Mouse (Mus musculus): ENCODE results near the gene Slc1a2. TPM values are rescaled to one million over a fixed set of nuclear protein-coding genes. Genes with fewer than 3 reads are reported as not detected.

Slc1a2 gene
- total and polyA plus RNA-seq, 2 experiments from 2014 or later, result 18.4 to 82.0 TPM

GRCm38 (mm10) chr2:102650322-102650721, 8.1 kb upstream of the Slc1a2 start:
- H3K9ac ChIP-seq, result no peak overlapping the region
- no peak overlapping the region for H3K4me2 ChIP-seq (ENCODE audit: low read depth)
- H3K9me3 ChIP-seq (ENCODE audit: low read length), result no peaks in the 10 kb centered on the region
- H3K27me3 ChIP-seq (ENCODE audit: insufficient read depth, low read length), result no peaks in the 10 kb centered on the region
- no peak overlapping the region for H3K27ac ChIP-seq (ENCODE audit: low read depth, low read length)
- H3K36me3 ChIP-seq (ENCODE audit: insufficient read depth), result no peaks in the 10 kb centered on the region
- WGBS, result 52% methylated on average over 4 of the region's 4 CpGs
- DNase-seq (no peak), ATAC-seq (peak; percentile 51; the same call in 1 of the 2 replicates)
- H3K4me3 ChIP-seq (ENCODE audit: low read depth, low read length), result no peak overlapping the region
- peaks cover 9% of the 10 kb centered on the region; the same call in 1 of the 2 replicates for H3K4me1 ChIP-seq (ENCODE audit: insufficient read depth)
- TF ChIP-seq CTCF (IDR thresholded peaks at IDR 0.05; ENCODE audit: low read depth), result no peak

DNA sequence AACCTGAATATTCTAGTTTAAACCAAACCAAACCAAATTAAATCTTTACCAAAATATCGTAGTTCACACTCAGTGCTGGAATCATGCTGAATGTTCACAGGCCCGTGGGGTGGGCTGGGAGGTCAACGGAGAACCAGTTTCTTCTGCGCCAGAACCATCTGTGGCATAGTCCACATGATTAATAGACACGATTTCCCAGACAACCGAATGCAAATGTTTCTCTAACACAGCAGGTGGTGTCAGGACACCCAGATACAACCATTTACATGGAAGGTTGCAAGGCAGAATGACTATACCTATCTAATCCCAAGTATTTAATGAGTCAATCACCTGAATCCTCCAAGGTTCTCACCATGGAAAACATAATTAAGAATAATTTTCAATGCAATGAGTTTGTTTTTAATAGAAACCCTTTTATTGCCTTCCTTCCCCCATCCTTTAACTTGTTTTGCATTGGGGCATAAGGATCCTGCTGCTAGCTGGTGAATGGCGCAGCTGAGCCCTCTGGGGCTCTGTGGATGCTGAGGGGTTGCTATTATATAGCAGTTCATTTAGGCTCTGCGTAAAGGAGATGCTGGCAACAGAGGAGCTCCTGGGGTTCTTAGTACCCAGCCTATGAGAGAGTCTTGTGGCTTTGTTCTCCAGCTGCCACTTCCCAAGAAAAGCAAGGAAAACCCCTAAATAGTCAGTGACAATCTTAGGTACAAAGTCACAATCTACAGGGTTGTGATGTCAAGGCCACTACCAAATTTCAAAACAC, 2.3 kb upstream of the Slc1a2 start:
- DNase-seq (no peak), ATAC-seq (no peak)
- Histone ChIP-seq H3K36me3 (ENCODE audit: insufficient read depth) (no peaks in the 10 kb centered on the region), H3K9me3 (ENCODE audit: low read length) (no peaks in the 10 kb centered on the region), H3K27me3 (ENCODE audit: insufficient read depth, low read length) (no peaks in the 10 kb centered on the region), H3K27ac (ENCODE audit: low read depth, low read length) (no peak overlapping the region), H3K4me1 (ENCODE audit: insufficient read depth) (no peaks in the 10 kb centered on the region), H3K4me2 (ENCODE audit: low read depth) (no peak overlapping the region), H3K9ac (no peak overlapping the region), H3K4me3 (ENCODE audit: low read depth, low read length) (no peak overlapping the region)
- 26% methylated on average over 8 of the region's 8 CpGs for WGBS
- TF ChIP-seq CTCF (IDR thresholded peaks at IDR 0.05; ENCODE audit: low read depth), result no peak

- Histone ChIP-seq H3K27me3 (ENCODE audit: insufficient read depth, low read length) (no peaks in the 10 kb centered on the region; the same call in 1 of the 2 replicates), H3K4me1 (ENCODE audit: insufficient read depth) (peaks cover 10% of the 10 kb centered on the region), H3K4me2 (ENCODE audit: low read depth) (peak overlapping the region; percentile 88), H3K27ac (ENCODE audit: low read depth, low read length) (0 out of 2 replicates have a peak overlapping the region, but pooled peaks have one; percentile 15), H3K4me3 (ENCODE audit: low read depth, low read length) (peak overlapping the region; percentile 71; the same call in 1 of the 2 replicates), H3K9ac (peak overlapping the region; percentile 80; the same call in 1 of the 2 replicates), H3K36me3 (ENCODE audit: insufficient read depth) (no peaks in the 10 kb centered on the region), H3K9me3 (ENCODE audit: low read length) (no peaks in the 10 kb centered on the region)
- ATAC-seq (no peak), DNase-seq (no peak)
- 8% methylated on average over 7 of the region's 7 CpGs for WGBS
- no peak for TF ChIP-seq CTCF (IDR thresholded peaks at IDR 0.05; ENCODE audit: low read depth)
These were observed 733 bp upstream of the Slc1a2 start for GRCm38 (mm10) chr2:102657726-102658125.

DNA sequence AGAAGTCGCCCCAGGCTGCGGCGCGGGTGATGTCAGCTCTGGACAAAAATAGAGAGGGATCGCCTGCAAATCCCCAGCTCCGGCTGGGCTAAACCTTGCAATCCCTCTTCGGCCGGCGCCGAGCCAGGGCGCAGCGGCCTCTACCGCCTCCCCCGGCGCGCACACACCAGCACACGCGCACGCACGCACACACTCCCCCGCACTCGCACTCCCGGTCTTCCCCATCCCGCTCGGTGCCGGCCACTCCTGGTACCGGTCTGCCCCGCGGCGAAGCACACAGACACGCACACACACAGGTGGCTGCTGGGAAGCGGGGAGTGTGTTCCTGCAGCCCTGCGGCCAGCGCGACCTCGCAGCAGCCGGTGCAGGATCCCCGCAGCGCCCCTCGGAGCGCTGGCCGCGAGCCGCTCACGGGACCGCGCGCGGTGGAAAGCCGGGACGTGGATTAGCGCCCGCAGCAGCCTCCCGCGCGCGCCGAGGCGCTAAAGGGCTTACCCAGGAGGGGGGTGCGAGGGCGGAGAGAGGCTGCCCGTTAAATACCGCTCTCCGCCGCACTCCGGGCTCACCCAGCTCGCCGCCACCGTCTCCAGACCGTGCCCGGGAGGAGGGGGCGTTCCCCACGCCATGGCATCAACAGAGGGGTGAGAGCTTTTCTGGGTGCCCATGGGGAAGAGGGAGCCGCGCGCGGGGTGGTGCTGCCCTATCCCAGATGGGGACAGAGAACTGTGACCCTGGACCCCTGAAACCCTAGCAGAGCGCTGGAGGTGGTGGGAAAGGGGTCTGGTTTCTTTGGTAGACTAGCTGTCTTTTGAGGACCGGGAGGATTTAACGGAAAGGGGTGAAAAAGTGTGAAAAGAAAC, 432 bp downstream of the Slc1a2 start:
- peak overlapping the region; percentile 80 for H3K9ac ChIP-seq
- H3K4me2 ChIP-seq (ENCODE audit: low read depth), result peak overlapping the region; percentile 88
- peak; percentile 85 for DNase-seq
- H3K27me3 ChIP-seq (ENCODE audit: insufficient read depth, low read length), result no peaks in the 10 kb centered on the region; the same call in 1 of the 2 replicates
- peak overlapping the region; percentile 86 for H3K27ac ChIP-seq (ENCODE audit: low read depth, low read length)
- WGBS, result under 1% methylated on average over 80 of the region's 80 CpGs
- peak overlapping the region; percentile 71 for H3K4me3 ChIP-seq (ENCODE audit: low read depth, low read length)
- TF ChIP-seq CTCF (IDR thresholded peaks at IDR 0.05; ENCODE audit: low read depth), result peak; percentile 61
- H3K9me3 ChIP-seq (ENCODE audit: low read length), result no peaks in the 10 kb centered on the region
- no peaks in the 10 kb centered on the region for H3K36me3 ChIP-seq (ENCODE audit: insufficient read depth)
- ATAC-seq, result peak; percentile 88
- peaks cover 21% of the 10 kb centered on the region for H3K4me1 ChIP-seq (ENCODE audit: insufficient read depth)

DNA sequence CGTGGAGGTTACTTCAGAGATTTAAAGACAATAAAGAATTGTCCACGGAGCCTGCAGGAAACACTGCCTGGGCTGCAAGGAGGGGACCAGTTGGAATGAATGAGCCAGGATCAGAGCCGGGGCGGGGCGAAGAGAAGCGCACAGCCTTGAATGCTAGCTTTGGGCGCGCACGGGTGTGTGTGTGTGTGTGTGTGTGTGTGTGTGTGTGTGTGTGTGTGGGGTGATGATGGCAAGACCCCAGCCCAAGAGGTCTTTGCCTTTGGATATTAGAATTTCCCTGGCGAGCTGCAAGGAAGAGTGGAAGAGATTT, 1.0 kb downstream of the Slc1a2 start:
- TF ChIP-seq CTCF (IDR thresholded peaks at IDR 0.05; ENCODE audit: low read depth), result no peak
- Histone ChIP-seq H3K9me3 (ENCODE audit: low read length) (no peaks in the 10 kb centered on the region), H3K4me1 (ENCODE audit: insufficient read depth) (peaks cover 21% of the 10 kb centered on the region), H3K9ac (peak overlapping the region; percentile 80), H3K36me3 (ENCODE audit: insufficient read depth) (no peaks in the 10 kb centered on the region), H3K27ac (ENCODE audit: low read depth, low read length) (peak overlapping the region; percentile 86), H3K4me2 (ENCODE audit: low read depth) (peak overlapping the region; percentile 88), H3K4me3 (ENCODE audit: low read depth, low read length) (peak overlapping the region; percentile 71), H3K27me3 (ENCODE audit: insufficient read depth, low read length) (no peaks in the 10 kb centered on the region; the same call in 1 of the 2 replicates)
- ATAC-seq (peak; percentile 38; the same call in 1 of the 2 replicates), DNase-seq (peak; percentile 48)
- WGBS, result 1% methylated on average over 10 of the region's 10 CpGs

DNA sequence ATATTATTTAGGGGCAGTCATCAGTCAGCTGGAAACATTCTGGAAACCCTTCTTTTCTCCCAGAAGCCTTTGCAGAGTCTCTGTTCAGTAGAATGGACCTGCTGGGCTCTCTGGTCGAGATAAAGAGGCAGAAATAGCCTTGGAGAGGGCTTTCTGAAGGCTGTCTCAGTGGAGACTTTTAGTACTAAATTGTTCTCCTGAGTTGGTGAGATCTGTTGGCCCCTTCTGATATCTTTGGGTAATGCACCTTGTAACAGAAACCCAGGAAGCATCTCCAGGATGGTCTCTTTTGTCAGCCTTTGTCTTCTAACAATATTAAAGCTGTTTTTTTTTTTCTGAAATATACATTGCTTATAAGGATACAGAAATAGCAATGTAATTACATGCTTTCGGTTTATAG, 2.6 kb downstream of the Slc1a2 start:
- DNase-seq (peak; percentile 40), ATAC-seq (no peak)
- Histone ChIP-seq H3K9ac (no peak overlapping the region), H3K36me3 (ENCODE audit: insufficient read depth) (no peaks in the 10 kb centered on the region), H3K27ac (ENCODE audit: low read depth, low read length) (0 out of 2 replicates have a peak overlapping the region, but pooled peaks have one; percentile 24), H3K9me3 (ENCODE audit: low read length) (no peaks in the 10 kb centered on the region), H3K4me3 (ENCODE audit: low read depth, low read length) (peak overlapping the region; percentile 71), H3K4me2 (ENCODE audit: low read depth) (peak overlapping the region; percentile 88), H3K4me1 (ENCODE audit: insufficient read depth) (peaks cover 21% of the 10 kb centered on the region), H3K27me3 (ENCODE audit: insufficient read depth, low read length) (no peaks in the 10 kb centered on the region; the same call in 1 of the 2 replicates)
- WGBS, result 38% methylated on average over 2 of the region's 2 CpGs
- TF ChIP-seq CTCF (IDR thresholded peaks at IDR 0.05; ENCODE audit: low read depth), result peak; percentile 43; the same call in 1 of the 2 replicates

Measured in forebrain, postnatal 0 days (tissue).